Mouse (Mus musculus) layer of hippocampus, postnatal 10 days (tissue): ENCODE results near the gene Slc5a11. TPM values are rescaled to one million over a fixed set of nuclear protein-coding genes. Genes with fewer than 3 reads are reported as not detected.

Source experiments
- DNase-seq, 2 experiments: peaks; one replicate each; pipeline ENCODE4 v3.0.0; 2021; ENCODE audit warnings: low spot score in 2 of 2
- total RNA-seq, 2 experiments: library from RNA; stranded (reverse); gene quantifications; 2 replicates each; pipeline ENCODE4 v1.2.3; 2021

The Slc5a11 gene
- total RNA-seq, 2 experiments from 2014 or later = 0.25 TPM; not detected in 1

- DNase-seq = no peak
These were observed 62.0 kb downstream of the Slc5a11 start for GRCm38 (mm10) chr7:123276568-123276967.

- DNase-seq = no peak
These were observed 65.2 kb downstream of the Slc5a11 start for GRCm38 (mm10) chr7:123279797-123280196.

DNA sequence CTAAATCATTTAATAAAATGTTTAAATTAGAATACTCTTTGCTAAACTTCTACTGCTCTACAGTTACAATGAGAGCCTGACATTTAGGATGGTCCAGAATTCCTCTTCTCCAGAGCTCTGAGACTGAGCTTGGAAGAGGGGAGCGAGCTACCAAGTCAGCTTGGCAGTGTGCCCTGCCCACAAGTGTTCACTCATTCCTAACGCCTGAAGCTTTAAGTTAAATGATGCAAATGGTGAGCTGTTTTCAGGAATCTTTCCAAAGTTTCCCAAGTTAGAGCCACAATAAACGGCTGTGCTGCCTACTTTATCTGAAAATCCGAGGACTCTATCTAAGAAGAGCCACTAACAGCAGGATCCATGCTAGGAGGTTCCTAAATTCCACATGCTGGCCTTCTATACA, 69.2 kb downstream of the Slc5a11 start:
- DNase-seq = no peak

DNA sequence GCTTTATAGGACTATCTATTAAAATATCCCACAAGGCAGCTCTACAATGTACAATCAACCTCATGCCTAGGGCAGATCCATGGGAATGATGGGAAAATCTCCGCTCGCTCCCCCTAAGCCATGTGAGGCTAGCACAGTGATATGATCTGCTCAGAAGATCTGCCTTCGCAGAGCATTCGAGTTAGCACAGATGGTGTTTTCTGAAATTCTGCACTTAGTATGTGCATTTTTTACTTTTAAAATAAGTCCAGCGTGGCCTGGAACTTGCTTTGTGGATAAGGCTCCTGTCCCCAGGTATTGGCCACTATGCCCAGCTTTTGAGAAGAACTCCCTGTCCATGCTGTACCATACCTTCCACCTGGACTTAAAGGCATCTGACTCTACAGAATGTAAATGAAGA, 71.3 kb downstream of the Slc5a11 start:
- DNase-seq = no peak

GRCm38 (mm10) chr7:123287903-123288302, 73.3 kb downstream of the Slc5a11 start:
- no peak for DNase-seq

- no peak for DNase-seq
These were observed 74.6 kb downstream of the Slc5a11 start for GRCm38 (mm10) chr7:123289176-123289575.

- DNase-seq = no peak
These were observed 77.4 kb downstream of the Slc5a11 start for GRCm38 (mm10) chr7:123291942-123292341.

DNA sequence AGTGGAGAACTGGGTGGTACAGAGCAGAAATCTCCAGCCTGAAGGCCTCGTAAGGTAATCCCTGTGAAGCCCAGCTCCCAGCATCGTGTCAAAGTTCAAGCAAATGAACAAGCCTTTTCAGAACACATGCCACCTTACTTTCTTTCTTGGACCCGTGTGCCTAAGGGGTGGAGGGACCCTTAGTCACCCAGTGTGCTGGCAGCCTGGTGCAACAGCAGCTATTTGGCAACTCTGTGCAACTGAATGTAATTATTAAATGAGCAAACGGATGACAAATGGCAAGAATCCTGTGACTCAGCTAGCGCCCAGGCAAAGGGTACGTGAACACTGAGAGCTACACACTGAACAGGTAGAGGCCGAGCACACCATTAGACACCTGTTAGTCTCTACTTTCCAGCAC, 79.3 kb downstream of the Slc5a11 start:
- DNase-seq = no peak

DNA sequence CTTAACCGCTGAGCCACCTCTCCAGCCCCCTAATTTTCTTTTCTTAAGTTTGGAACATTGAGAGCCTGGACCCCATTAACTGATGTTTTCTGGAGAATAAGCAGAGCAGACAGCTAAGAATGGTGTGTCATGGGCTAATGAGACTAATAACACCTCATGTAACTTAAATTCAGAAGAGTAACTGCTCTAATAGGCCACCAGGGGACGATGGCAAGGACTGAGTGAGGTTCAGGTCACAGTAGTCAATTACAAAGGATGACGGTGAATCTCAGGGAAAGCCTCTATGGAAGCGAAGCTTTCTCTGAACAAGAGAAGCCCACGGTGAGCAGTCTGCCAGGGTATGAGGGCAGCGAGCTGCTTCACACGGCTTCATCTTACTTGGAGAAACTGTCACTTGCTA, 80.8 kb downstream of the Slc5a11 start:
- DNase-seq = no peak

- DNase-seq = no peak
These were observed 81.5 kb downstream of the Slc5a11 start for GRCm38 (mm10) chr7:123296097-123296496.

DNA sequence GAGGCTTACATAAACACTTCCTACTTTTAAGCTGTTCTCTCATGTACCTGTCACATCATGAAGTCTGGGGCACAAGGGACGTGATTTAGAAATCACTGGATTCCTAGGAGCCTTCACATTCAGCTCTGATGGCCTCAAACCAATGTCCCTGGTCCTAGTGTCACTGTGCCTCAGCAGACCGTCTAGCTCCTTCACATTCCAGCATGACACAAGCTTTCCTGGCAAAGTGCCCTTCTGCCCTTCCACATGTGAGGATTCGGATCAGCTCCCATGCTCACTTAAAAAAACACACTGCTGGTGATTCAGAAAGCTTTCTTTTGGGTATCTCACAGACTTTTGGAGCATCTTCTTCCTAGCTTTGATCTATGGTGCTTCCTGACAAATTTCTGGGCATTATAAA, 83.6 kb downstream of the Slc5a11 start:
- DNase-seq = no peak

DNA sequence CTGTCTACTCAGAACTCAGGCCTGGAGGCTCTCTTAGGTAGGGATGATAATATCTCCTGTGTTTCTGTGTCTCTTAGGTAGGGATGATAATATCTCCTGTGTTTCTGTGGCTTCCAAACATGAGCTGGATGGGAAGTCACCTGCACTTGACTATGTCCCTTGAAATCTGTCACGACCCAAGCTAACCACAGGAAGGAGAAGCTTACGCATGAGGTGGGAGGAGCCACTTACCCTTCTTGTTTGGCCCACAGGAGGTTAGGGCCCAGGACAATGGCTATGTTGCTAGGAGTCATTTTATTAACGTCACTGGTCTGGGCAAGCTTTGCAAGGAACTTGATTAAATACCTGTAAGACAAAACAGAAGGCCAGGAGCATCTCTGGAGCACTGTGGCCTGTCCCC, 85.7 kb downstream of the Slc5a11 start:
- no peak for DNase-seq

DNA sequence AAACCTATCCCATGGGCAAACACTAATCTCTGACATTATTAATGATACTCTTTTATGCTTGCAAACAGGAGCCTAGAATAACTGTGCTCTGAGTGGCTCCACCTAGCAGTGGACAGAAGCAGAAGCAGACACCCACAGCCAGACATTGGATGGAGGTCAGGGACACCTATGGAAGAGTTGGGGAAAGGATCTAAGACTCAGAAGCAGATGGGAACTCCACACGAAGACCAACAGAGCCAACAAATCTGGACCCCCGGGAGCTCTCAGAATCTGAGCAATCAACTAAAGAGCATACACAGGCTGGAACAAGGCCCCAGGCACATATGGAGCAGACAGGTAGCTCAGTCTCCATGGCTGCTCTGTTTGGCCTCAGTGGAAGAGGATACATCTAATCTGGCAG, 90.8 kb downstream of the Slc5a11 start:
- no peak for DNase-seq

- no peak for DNase-seq
These were observed 92.7 kb downstream of the Slc5a11 start for GRCm38 (mm10) chr7:123307236-123307635.

DNA sequence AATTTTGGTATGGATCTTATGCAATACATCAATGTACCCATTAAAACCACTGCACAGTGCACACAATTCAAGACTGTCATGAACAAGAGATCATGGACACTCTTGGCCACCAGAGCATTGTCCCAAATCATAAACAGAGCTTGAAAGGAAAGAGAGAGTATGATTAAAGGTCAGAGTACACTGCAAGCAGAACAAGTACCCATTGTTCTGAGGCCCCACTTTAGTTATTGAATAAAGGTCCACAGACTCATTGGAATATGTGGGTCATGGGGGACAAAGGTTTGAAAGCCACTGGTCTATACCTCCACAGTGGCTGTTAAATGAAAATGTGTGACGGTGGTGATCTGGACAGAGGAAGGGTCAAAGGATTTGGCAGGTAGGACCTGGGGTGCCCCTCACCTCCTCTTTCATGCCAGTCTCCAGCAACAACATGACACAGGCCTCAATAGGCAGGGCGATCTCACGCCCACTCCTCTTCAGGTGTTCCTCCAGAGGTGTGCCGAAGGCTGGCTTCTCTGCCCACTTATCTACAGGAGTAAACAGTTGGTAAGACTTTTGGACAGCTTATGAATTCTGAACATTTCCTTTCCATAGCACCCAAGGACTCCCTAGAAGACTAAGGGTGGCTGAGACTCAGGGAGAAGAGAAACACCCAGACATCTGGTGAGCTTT, 93.4 kb downstream of the Slc5a11 start:
- no peak for DNase-seq

DNA sequence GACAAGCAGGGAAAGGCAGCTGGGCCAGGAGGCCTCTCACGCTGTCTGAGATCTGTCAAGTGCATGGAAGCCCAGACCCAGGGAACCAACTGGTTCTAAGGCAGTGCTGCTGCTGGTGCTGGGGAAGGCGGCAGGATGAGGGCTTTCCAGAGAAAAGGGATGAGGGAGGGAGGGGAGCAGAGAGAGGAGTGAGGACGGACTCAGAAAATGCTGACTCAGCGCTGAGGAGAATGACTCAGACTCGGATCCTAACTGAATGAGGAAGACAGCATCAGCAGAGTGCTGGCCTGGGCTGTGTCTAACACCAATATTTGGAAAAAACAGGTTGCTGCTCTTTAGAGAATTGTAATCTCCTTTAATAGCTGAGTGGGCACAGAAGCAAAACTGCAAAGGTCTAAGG, 97.3 kb downstream of the Slc5a11 start:
- no peak for DNase-seq

DNA sequence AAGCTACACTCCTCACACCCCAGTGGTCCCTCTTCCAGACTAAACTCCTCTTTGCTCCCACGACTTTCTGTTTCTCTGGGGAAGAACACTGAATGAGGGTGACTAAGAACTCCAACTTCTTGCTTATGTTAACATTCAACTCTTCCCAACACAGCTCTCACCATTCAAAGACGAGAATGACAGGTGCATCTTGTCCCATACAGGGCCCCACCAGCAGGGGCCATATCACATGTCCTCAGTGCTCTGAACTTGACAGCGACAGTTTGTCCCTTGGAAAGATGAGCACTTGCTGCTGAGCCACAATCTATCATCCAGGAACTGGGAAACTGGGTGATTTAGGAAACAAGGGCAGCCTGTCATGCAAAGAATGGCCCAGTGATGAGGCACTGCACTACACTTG, 98.2 kb downstream of the Slc5a11 start:
- DNase-seq = no peak

DNA sequence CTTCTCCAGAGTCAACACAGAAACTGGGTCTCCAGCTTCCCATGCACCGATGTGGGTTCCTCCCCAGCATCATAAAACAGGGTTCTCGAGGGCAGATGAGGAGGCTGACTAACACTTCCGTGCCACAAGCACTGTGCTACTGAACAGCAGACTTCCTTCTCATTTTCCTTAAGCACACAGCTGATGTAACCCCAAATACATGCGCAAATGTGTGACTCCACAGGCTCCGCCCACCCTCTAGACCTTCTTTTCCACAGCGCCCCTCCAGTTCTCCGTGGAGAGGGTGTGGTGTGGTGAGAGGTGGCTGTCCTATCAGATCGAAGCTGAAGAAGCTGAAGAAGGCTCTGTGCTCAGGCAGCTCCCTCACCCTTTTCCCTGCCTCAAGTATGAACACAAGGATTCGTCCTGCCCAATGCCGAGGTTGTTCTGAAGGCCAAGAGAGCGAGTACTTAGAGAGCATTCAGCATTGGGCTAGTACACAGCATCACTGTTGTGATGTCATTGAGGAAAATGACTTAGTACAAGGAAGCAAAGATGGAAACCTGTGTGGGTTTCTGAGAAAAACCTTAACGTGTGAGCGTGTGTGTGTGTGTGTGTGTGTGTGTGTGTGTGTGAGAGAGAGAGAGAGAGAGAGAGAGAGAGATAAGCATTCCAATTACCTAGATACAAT, 108.0 kb downstream of the Slc5a11 start:
- no peak for DNase-seq

Other genes starting within 250 kb of the Slc5a11 start
- 10 to 100 TPM; 64.8 to 68.6 TPM for gene Rbbp6, start 249.1 kb upstream of the Slc5a11 start, total RNA-seq
- 10 to 100 TPM; 58.4 to 58.8 TPM for gene Tnrc6a, start 90.9 kb upstream of the Slc5a11 start, total RNA-seq
- gene Lcmt1, start 155.0 kb downstream of the Slc5a11 start, total RNA-seq = 10 to 100 TPM; 86.6 to 87.0 TPM
- gene Arhgap17, start 155.1 kb downstream of the Slc5a11 start, total RNA-seq = 10 to 100 TPM; 16.6 to 27.2 TPM
- gene Aqp8, start 247.5 kb downstream of the Slc5a11 start, total RNA-seq = not detected